Mouse (Mus musculus) ovary, adult 18-20 months (tissue): ENCODE results near the gene Lgr4.

Experiments
- DNase-seq: peaks from one replicate; pipeline ENCODE4 v3.0.0; 2022; ENCODE audit warnings: low spot score, mixed read lengths

Gene Lgr4

GRCm38 (mm10) chr2:109922306-109922705 lies 4.9 kb downstream of the Lgr4 start:
- no peak for DNase-seq

GRCm38 (mm10) chr2:109923031-109923430 lies 5.6 kb downstream of the Lgr4 start:
- no peak for DNase-seq

GRCm38 (mm10) chr2:109923945-109924344 lies 6.5 kb downstream of the Lgr4 start:
- no peak for DNase-seq

- no peak for DNase-seq
These were observed 9.5 kb downstream of the Lgr4 start for GRCm38 (mm10) chr2:109926984-109927383.

GRCm38 (mm10) chr2:109927446-109927845 lies 10.0 kb downstream of the Lgr4 start:
- DNase-seq = no peak

GRCm38 (mm10) chr2:109927876-109928275 lies 10.4 kb downstream of the Lgr4 start:
- no peak for DNase-seq

- no peak for DNase-seq
These were observed 11.3 kb downstream of the Lgr4 start for GRCm38 (mm10) chr2:109928791-109929190.

GRCm38 (mm10) chr2:109929256-109929655 lies 11.8 kb downstream of the Lgr4 start:
- DNase-seq = no peak

GRCm38 (mm10) chr2:109930366-109930765 lies 12.9 kb downstream of the Lgr4 start:
- no peak for DNase-seq

GRCm38 (mm10) chr2:109930771-109931170 lies 13.3 kb downstream of the Lgr4 start:
- DNase-seq = no peak

- no peak for DNase-seq
These were observed 14.7 kb downstream of the Lgr4 start for GRCm38 (mm10) chr2:109931978-109932780.

GRCm38 (mm10) chr2:109933151-109933550 lies 15.7 kb downstream of the Lgr4 start:
- no peak for DNase-seq

GRCm38 (mm10) chr2:109934086-109934485 lies 16.6 kb downstream of the Lgr4 start:
- no peak for DNase-seq

GRCm38 (mm10) chr2:109935194-109935593 lies 17.7 kb downstream of the Lgr4 start:
- DNase-seq = no peak

- no peak for DNase-seq
These were observed 18.4 kb downstream of the Lgr4 start for GRCm38 (mm10) chr2:109935754-109936409.

- DNase-seq = no peak
These were observed 18.9 kb downstream of the Lgr4 start for GRCm38 (mm10) chr2:109936410-109936755.

GRCm38 (mm10) chr2:109941973-109942444 lies 24.6 kb downstream of the Lgr4 start:
- no peak for DNase-seq

GRCm38 (mm10) chr2:109942810-109943570 lies 25.5 kb downstream of the Lgr4 start:
- DNase-seq = no peak

- DNase-seq = no peak
These were observed 27.5 kb downstream of the Lgr4 start for GRCm38 (mm10) chr2:109944995-109945394.

- DNase-seq = no peak
These were observed 28.1 kb downstream of the Lgr4 start for GRCm38 (mm10) chr2:109945532-109945931.

GRCm38 (mm10) chr2:109946426-109946825 lies 29.0 kb downstream of the Lgr4 start:
- DNase-seq = no peak

- DNase-seq = no peak
These were observed 32.1 kb downstream of the Lgr4 start for GRCm38 (mm10) chr2:109949519-109949918.

- DNase-seq = no peak
These were observed 32.9 kb downstream of the Lgr4 start for GRCm38 (mm10) chr2:109950311-109950710.
